Mouse (Mus musculus) CH12.LX (cell line): ENCODE results near the gene Ptcd2. TPM values are rescaled to one million over a fixed set of nuclear protein-coding genes. Genes with fewer than 3 reads are reported as not detected.

Experiments used
- DNase-seq: peaks from one replicate; pipeline ENCODE4 v3.0.0-alpha.2; 2013; ENCODE audit errors: extremely low read depth
- H3K27ac ChIP-seq: 2 replicates; pipeline ENCODE4 v1.5.1; 2012; ENCODE audit warnings: low read depth, mild to moderate bottlenecking, control low read depth, moderate library complexity; ENCODE audit not compliant: insufficient read depth
- H3K27me3 ChIP-seq: replicated peaks from 2 replicates; pipeline ENCODE3; 2012; ENCODE audit warnings: inconsistent platforms
- H3K36me3 ChIP-seq, 2 experiments: replicated peaks in 1 of 2; 2 replicates each; pipeline versions ENCODE3 to v1.6.1; 2012; ENCODE audit warnings: inconsistent platforms in 1 of 2, low read length in 1 of 2, mild to moderate bottlenecking in 1 of 2, mixed read lengths in 1 of 2, moderate library complexity in 1 of 2; ENCODE audit not compliant: control insufficient read depth in 1 of 2, insufficient read depth in 1 of 2
- H3K4me1 ChIP-seq, 2 experiments: 2 replicates each; pipeline ENCODE4 v1.6.1; 2012; ENCODE audit warnings: inconsistent platforms in 1 of 2, moderate library complexity in 1 of 2; ENCODE audit not compliant: insufficient read depth in 2 of 2, control insufficient read depth in 1 of 2
- H3K4me2 ChIP-seq: 2 replicates; pipeline ENCODE4 v1.6.1; 2012; ENCODE audit warnings: low read depth, mild to moderate bottlenecking, control low read depth; ENCODE audit not compliant: poor library complexity, insufficient read depth, severe bottlenecking
- H3K4me3 ChIP-seq, 3 experiments: fragments of 150-350 bp in 1 of 3; sonication (generic) in 1 of 3; replicated peaks in 1 of 3; 2 replicates each; pipeline versions ENCODE3 to v1.5.1; 2011 to 2012; ENCODE audit warnings: low read depth in 2 of 3, low read length in 2 of 3, mild to moderate bottlenecking in 2 of 3, moderate library complexity in 2 of 3, control low read depth in 1 of 3, improper control_type of control experiment in 1 of 3, inconsistent platforms in 1 of 3, mixed read lengths in 1 of 3; ENCODE audit not compliant: poor library complexity in 1 of 3
- H3K79me2 ChIP-seq: replicated peaks from 2 replicates; pipeline ENCODE4 v1.6.1; 2012; ENCODE audit warnings: mild to moderate bottlenecking, moderate library complexity; ENCODE audit not compliant: control insufficient read depth, poor library complexity, insufficient read depth, severe bottlenecking; ENCODE audit errors: extremely low read depth
- H3K9ac ChIP-seq: 2 replicates; pipeline ENCODE4 v1.6.1; 2012; ENCODE audit warnings: low read depth, mild to moderate bottlenecking, control low read depth, moderate library complexity; ENCODE audit not compliant: insufficient read depth
- H3K9me3 ChIP-seq: replicated peaks from 2 replicates; pipeline ENCODE3; 2012; ENCODE audit warnings: low read length, inconsistent platforms, mixed read lengths
- BHLHE40 ChIP-seq: IDR thresholded peaks from 2 replicates; pipeline ENCODE4 v1.6.1; 2011; ENCODE audit warnings: mild to moderate bottlenecking, low read depth, low read length, improper control_type of control experiment
- CHD2 ChIP-seq: IDR thresholded peaks from 2 replicates; pipeline ENCODE4 v1.6.1; 2011; ENCODE audit warnings: low read length, improper control_type of control experiment
- CTCF ChIP-seq, 2 experiments: IDR thresholded peaks in 1 of 2; conservative IDR thresholded peaks in 1 of 2; 2 replicates each; pipeline ENCODE4 v1.5.1; 2011 to 2012; ENCODE audit warnings: low read depth in 2 of 2, low read length in 2 of 2, improper control_type of control experiment in 1 of 2, inconsistent platforms in 1 of 2, mild to moderate bottlenecking in 1 of 2, moderate library complexity in 1 of 2
- E2F4 ChIP-seq: IDR thresholded peaks from 2 replicates; pipeline ENCODE4 v1.6.1; 2011; ENCODE audit warnings: low read depth, low read length, improper control_type of control experiment; ENCODE audit not compliant: insufficient replicate concordance
- IRF4 ChIP-seq: IDR thresholded peaks from 2 replicates; pipeline ENCODE4 v1.6.1; 2014; ENCODE audit warnings: low read depth, mild to moderate bottlenecking, inconsistent platforms, low read length, improper control_type of control experiment
- MAFK ChIP-seq: IDR thresholded peaks from 2 replicates; pipeline ENCODE4 v1.6.1; 2011; ENCODE audit warnings: low read length, improper control_type of control experiment; ENCODE audit not compliant: insufficient replicate concordance
- MAX ChIP-seq: IDR thresholded peaks from 2 replicates; pipeline ENCODE4 v1.6.1; 2011; ENCODE audit warnings: low read length, improper control_type of control experiment
- MXI1 ChIP-seq: IDR thresholded peaks from 2 replicates; pipeline ENCODE4 v1.6.1; 2011; ENCODE audit warnings: mild to moderate bottlenecking, low read depth, low read length, improper control_type of control experiment
- MYC ChIP-seq: IDR thresholded peaks from 2 replicates; pipeline ENCODE4 v1.6.1; 2011; ENCODE audit warnings: low read depth, mild to moderate bottlenecking, improper control_type of control experiment, low read length
- NRF1 ChIP-seq: IDR thresholded peaks from 2 replicates; pipeline ENCODE4 v1.6.1; 2014; ENCODE audit warnings: low read depth, mild to moderate bottlenecking, inconsistent platforms, low read length, improper control_type of control experiment, moderate library complexity
- POLR2A ChIP-seq: IDR thresholded peaks from 2 replicates; pipeline ENCODE4 v1.6.1; 2011; ENCODE audit warnings: low read depth, mild to moderate bottlenecking, improper control_type of control experiment, low read length
- POLR2AphosphoS2 ChIP-seq: IDR thresholded peaks from 2 replicates; pipeline ENCODE4 v1.6.1; 2011; ENCODE audit warnings: low read depth, low read length, improper control_type of control experiment
- SIN3A ChIP-seq: IDR thresholded peaks from 2 replicates; pipeline ENCODE4 v1.6.1; 2012; ENCODE audit warnings: low read length, improper control_type of control experiment, inconsistent platforms
- SMC3 ChIP-seq: IDR thresholded peaks from 2 replicates; pipeline ENCODE4 v1.6.1; 2011; ENCODE audit warnings: low read depth, low read length, improper control_type of control experiment
- TCF12 ChIP-seq: IDR thresholded peaks from 2 replicates; pipeline ENCODE4 v1.6.1; 2014; ENCODE audit warnings: low read depth, mild to moderate bottlenecking, inconsistent platforms, low read length, improper control_type of control experiment
- UBTF ChIP-seq: IDR thresholded peaks from 2 replicates; pipeline ENCODE4 v1.6.1; 2012; ENCODE audit warnings: low read depth, mild to moderate bottlenecking, inconsistent platforms, low read length, improper control_type of control experiment, moderate library complexity
- USF1 ChIP-seq: IDR thresholded peaks from 2 replicates; pipeline ENCODE4 v1.6.1; 2014; ENCODE audit warnings: low read depth, mild to moderate bottlenecking, inconsistent platforms, low read length, improper control_type of control experiment
- USF2 ChIP-seq: conservative IDR thresholded peaks from 2 replicates; pipeline ENCODE4 v1.6.1; 2011; ENCODE audit warnings: low read depth, low read length, improper control_type of control experiment
- ZC3H11A ChIP-seq: IDR thresholded peaks from 2 replicates; pipeline ENCODE4 v1.6.1; 2012; ENCODE audit warnings: low read depth, mild to moderate bottlenecking, inconsistent platforms, low read length, improper control_type of control experiment
- ZKSCAN1 ChIP-seq: IDR thresholded peaks from 2 replicates; pipeline ENCODE4 v1.6.1; 2012; ENCODE audit warnings: low read depth, inconsistent platforms, low read length, improper control_type of control experiment, borderline replicate concordance
- ZMIZ1 ChIP-seq: IDR thresholded peaks from 2 replicates; pipeline ENCODE4 v1.6.1; 2012; ENCODE audit warnings: low read depth, mild to moderate bottlenecking, inconsistent platforms, low read length, improper control_type of control experiment
- dilution Hi-C: fragments of 300-500 bp; cut with MboI; formaldehyde crosslinking; loops from 2 replicates; pipeline ENCODE4 v1.14.3; 2020; ENCODE audit warnings: low sequenced_read_pairs; ENCODE audit not compliant: extremely low pct_unique_long_range_greater_than_20kb, extremely low pct_ligation_motif_present
- in situ Hi-C: fragments of 300-500 bp; cut with MboI; formaldehyde crosslinking; loops from 3 replicates; pipeline ENCODE4 v1.14.3; 2019; ENCODE audit warnings: low sequenced_read_pairs, low pct_ligation_motif_present, low pct_unique_long_range_greater_than_20kb, mixed read lengths
- polyA plus RNA-seq: library from polyadenylated mRNA; unstranded; fragments of >175 nt; gene quantifications from 2 replicates; pipeline ENCODE4 v1.2.1, GENCODE M21; 2012; ENCODE audit warnings: low read depth; ENCODE audit not compliant: insufficient read length
- total RNA-seq, 2 experiments: library from RNA; depleted of rRNA; stranded (reverse); fragments of 300-350 nt in 1 of 2; fragments of >200 nt in 1 of 2; gene quantifications; 2 replicates each; pipeline ENCODE4 v1.2.3; 2012 to 2014

Ptcd2 gene
- total and polyA plus RNA-seq, 3 experiments = 32.4 to 92.9 (median 52.2) TPM

DNA sequence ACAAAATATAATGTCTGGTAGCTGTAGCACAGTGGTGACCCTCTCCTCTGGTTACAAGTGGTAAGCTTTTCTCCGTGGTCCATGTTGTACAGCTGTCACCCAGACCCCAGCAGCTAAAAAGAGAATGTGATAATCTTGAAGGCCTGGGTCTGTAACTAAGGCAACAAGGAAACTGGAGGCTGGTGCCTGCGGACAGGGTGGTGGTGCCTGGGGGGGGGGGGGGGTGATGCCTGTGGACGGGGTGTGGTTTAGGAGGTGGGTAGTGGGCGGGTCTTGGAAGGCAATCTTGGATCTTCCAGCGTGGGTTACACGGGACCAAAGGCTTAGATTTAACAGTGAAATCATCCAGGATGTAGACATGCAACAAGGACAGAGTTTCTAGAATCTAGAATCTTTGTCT, 37.9 kb upstream of the Ptcd2 start:
- H3K9ac ChIP-seq = no peak overlapping the region
- no peak overlapping the region for H3K4me2 ChIP-seq
- DNase-seq = no peak
- H3K79me2 ChIP-seq = no peaks in the 10 kb centered on the region
- TF ChIP-seq ZKSCAN1 (no peak), CHD2 (no peak), E2F4 (no peak), USF2 (no peak), MAFK (no peak), SMC3 (no peak), ZMIZ1 (no peak), POLR2AphosphoS2 (no peak), UBTF (no peak), MYC (no peak), NRF1 (no peak), BHLHE40 (no peak)
- TF ChIP-seq, all 38 proteins: peak for 0
- Histone ChIP-seq H3K9me3 (no peaks in the 10 kb centered on the region), H3K4me3 (no peak overlapping the region), H3K4me1 (peaks cover 0 to 13% of the 10 kb centered on the region in 2 experiments; a peak in 2 of 4 replicates), H3K27ac (no peak overlapping the region), H3K27me3 (no peaks in the 10 kb centered on the region), H3K36me3 (peaks cover 17 to 76% of the 10 kb centered on the region in 2 experiments)
- dilution Hi-C loops = loop anchor here (25.0 kb wide), 1 partner anchor 130 kb away; the partner anchor contains the start of gene Map1b
- in situ Hi-C loops = no loop called here

DNA sequence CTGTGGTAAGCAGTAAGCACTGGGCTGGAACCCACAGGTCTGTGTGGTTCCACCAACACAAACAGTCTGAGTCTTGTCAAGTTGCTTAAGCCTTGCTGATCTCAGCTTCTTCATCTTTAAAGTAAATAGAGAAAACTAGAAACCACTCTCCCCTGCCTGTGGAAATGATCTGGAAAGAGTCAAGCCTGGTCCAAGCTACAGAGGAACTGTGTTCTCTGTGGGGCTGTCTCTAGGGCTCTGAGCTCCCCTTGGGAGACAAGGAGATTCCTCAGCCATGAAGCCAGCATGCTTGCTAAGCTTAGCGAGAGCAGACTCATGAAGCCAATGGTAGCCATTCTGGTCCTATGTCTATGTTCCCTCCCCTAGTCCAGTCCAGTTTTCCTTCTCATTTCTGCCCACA, 33.7 kb upstream of the Ptcd2 start:
- H3K27me3 ChIP-seq = no peaks in the 10 kb centered on the region
- no peak overlapping the region for H3K9ac ChIP-seq
- peaks cover 0 to 12% of the 10 kb centered on the region in 2 experiments; a peak in 2 of 4 replicates for H3K4me1 ChIP-seq
- no peaks in the 10 kb centered on the region for H3K79me2 ChIP-seq
- peaks cover 16 to 71% of the 10 kb centered on the region in 2 experiments for H3K36me3 ChIP-seq
- no peak overlapping the region for H3K27ac ChIP-seq
- no peak for DNase-seq
- dilution Hi-C loops = loop anchor here (25.0 kb wide), 1 partner anchor 134 kb away; the partner anchor contains the start of gene Map1b
- in situ Hi-C loops = loop anchor here (10.0 kb wide), 1 partner anchor 467 kb away; no protein-coding TSS in a partner anchor
- no peak overlapping the region for H3K4me3 ChIP-seq
- H3K4me2 ChIP-seq = no peak overlapping the region
- H3K9me3 ChIP-seq = no peaks in the 10 kb centered on the region
- TF ChIP-seq MAX (no peak), POLR2A (no peak)

GRCm38 (mm10) chr13:99377055-99377454, 32.5 kb upstream of the Ptcd2 start:
- H3K4me2 ChIP-seq = no peak overlapping the region
- no peak for TF ChIP-seq SMC3
- TF ChIP-seq E2F4 = no peak
- no peak for TF ChIP-seq USF1
- no peak for TF ChIP-seq ZC3H11A
- TF ChIP-seq TCF12 = no peak
- TF ChIP-seq IRF4 = no peak
- TF ChIP-seq MXI1 = no peak
- no peak for TF ChIP-seq CTCF (conservative IDR thresholded peaks at IDR 0.05 in 1 of 2, IDR thresholded peaks at IDR 0.05 in 1 of 2; ENCODE audit: low read depth in 2 of 2, low read length in 2 of 2)
- no peak for TF ChIP-seq MAFK
- TF ChIP-seq SIN3A = no peak
- TF ChIP-seq ZMIZ1 = no peak
- TF ChIP-seq, all 38 proteins: peak for 0
- H3K27ac ChIP-seq = no peak overlapping the region
- no peaks in the 10 kb centered on the region for H3K9me3 ChIP-seq
- no peaks in the 10 kb centered on the region for H3K79me2 ChIP-seq
- no peak for DNase-seq
- dilution Hi-C loops = loop anchor here (25.0 kb wide), 1 partner anchor 135 kb away; the partner anchor contains the start of gene Map1b
- peaks cover 16 to 75% of the 10 kb centered on the region in 2 experiments for H3K36me3 ChIP-seq
- H3K4me3 ChIP-seq = no peak overlapping the region
- H3K4me1 ChIP-seq = peaks cover 0 to 12% of the 10 kb centered on the region in 2 experiments; a peak in 2 of 4 replicates
- in situ Hi-C loops = loop anchor here (10.0 kb wide), 1 partner anchor 468 kb away; no protein-coding TSS in a partner anchor
- H3K9ac ChIP-seq = no peak overlapping the region
- H3K27me3 ChIP-seq = no peaks in the 10 kb centered on the region
